Mouse (Mus musculus) lung, postnatal 25 days (tissue): Measurements from ENCODE around the gene Rab35.

Experiments
- DNase-seq: peaks from one replicate; pipeline ENCODE4 v3.0.0; 2022; ENCODE audit warnings: low spot score

The Rab35 gene

DNA sequence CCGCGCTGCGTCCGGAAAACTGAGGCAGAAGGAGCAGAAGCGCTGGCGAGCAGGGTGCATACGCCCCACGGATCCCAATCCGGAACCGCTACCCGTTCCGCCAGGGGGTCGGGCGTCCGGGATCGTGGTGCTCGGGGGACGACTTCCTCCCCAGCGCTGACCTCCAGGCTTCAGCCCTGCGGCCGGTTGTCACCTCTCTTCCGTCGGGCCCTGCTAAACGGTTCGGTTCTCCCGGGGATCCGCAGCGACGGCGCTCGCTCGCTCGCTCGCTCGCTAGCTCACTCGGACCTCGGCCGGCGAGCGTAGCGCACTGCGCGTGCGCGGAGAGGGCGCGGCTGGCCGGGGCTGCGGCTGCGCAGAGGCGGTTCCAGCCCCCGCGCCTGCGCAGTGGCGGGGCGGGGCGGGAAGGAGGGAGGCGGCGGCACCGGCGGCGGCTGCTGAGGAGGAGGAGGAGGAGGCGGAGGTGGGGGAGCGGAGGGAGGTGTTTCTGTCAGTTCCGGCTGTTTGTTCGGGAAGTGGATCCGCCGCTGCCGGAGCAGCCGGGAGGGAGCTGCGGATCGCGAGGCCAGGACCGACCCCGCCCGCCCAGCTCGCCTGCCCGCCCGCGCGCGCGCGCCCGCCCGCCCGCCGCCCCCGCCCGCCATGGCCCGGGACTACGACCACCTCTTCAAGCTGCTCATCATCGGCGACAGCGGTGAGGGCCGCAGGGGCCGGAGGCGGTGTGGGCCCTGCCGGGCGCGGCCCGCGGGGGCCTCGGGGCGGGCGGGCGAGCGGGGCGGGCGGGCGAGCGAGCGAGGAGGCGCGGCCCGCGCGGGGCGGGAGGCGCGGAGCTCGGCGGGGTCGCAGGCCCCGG is at the start of gene Rab35:
Gene Rab35, plus strand, starts transcription at position 404 of the 853 bp plus-strand sequence.
- DNase-seq: peak; percentile 95

DNA sequence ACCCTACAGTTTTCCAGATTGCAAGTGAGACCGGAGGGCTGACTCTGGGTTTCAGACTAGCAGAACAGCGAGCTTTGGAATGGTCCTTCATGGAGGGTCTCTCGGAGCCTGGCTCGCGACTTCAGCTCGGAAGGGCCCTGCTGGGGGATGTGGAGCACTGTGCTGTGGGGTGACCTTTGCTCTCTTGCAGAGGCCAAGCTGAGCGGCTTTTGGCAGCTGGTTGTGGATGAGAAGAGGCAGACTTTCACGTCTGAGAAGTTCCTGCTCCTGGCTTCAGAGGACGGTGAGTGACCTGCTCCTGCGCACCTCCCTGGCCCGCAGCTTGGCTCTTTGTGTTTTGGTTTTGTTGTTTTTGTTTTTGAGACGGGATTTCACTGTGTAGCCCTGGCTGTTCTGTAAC is 46.1 kb upstream of the Rab35 start:
- DNase-seq: no peak

DNA sequence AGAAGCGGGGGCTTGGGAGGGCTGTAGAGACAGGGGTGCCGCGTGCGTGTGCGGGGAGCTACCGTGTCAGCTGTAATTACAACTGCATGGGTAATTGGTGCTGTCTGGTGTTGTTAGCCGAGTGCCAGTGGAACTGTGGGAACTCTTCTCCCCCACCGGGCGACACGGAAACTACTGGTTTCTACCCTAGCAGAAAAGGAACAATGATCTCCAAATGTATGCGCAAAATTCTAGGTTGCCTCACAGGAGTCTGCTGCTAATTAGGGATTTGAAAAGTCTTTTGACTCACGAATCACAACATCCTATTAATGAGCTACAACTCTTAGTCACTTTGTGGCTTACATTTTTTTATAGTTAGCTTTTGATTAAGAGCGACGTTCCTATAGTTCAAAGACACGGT is 45.5 kb upstream of the Rab35 start:
- DNase-seq: no peak

DNA sequence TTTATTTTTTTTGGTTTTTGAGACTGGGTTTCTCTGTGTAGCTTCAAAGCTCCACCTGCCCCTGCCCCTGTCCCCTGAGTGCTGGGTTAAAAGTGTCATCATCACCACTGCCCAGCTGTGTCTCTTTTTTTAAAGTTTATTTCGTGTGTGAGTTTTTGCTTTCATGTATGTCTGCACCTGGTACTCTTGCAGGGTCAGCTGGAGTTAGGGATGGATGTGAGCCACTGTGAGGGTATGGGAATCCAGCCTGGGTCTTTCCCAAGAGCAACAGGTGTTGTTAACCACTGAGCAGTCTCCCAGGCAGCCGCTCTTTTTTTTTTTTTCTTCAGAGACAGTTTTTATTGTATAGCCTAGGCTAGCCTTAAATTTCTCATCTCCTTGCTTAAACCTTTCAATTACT is 44.9 kb upstream of the Rab35 start:
- DNase-seq: no peak

DNA sequence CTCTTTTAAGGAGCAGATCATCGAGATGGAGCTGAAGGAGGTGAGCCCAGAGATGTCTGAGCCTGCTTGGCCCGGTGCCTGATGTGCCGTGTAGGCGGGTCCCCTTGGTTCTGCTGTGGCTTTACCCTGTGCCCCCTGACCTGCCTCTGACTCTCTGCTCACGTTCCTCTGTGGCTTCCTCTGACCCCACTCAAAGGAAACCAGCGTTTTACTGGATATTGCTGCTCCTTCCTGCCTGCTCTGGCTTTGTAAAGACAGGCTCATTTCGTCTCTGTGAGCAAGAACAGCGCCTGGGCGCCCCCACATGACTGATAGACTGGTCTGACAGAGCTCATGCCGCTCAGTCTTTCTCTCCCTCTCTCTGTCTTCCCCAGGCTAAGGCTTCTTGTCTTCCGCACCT is 40.7 kb upstream of the Rab35 start:
- no peak for DNase-seq

DNA sequence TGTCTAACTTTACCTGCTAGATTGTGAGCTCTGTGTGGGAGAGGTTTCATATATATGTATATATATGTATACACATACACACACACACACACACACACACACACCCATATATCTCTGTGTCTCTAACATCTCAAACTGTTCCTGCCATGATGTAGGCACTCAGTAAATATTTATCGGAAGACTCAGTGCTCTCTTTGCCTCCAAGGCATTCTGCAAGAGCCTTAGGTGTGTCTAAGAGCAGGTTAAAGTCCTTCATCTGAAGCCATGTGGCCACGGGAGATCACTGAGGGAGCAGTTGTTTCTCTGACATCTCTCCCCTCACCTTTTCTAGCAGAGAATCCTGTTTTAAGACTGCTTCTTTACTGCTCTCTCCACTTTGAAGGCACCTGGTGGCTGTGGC is 40.2 kb upstream of the Rab35 start:
- DNase-seq: no peak

DNA sequence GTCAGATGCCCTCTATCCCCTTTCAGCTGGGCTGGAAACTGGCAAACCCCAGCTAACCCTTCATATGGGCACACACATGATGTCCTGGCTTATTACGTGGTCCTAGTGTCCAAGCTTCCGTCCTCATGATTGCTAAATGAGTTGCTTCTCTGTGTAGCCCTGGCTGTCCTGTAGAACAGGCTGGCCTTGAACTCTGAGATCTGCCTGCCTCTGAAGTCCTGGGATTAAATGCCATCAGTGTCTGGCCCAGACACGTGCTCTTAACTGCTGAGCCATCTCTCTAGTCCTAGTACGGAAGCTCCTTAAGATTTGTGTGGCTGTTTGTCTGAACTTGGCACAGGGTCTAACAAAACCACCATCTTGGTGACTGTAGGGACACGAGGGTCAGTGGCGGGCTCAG is 28.1 kb upstream of the Rab35 start:
- DNase-seq: no peak

DNA sequence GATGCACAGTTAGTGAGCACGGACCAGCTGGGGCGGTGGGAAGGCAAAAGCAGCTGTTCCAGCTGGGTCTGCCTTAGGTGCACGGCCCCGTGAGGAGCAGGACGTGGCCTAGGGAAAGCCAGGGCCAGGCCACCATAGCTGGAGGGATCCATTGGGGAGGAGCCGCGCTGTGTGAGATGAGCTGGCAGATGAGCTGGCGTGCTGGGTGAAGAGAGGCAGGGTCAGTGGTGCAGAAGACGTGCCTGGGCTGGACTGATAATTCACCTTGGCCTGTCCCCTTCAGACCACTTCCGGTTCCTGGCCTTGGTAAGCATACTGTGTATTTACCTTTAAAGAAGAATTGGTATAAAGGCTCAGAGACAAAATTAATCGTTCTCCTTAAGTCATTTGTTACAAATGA is 20.1 kb upstream of the Rab35 start:
- no peak for DNase-seq

DNA sequence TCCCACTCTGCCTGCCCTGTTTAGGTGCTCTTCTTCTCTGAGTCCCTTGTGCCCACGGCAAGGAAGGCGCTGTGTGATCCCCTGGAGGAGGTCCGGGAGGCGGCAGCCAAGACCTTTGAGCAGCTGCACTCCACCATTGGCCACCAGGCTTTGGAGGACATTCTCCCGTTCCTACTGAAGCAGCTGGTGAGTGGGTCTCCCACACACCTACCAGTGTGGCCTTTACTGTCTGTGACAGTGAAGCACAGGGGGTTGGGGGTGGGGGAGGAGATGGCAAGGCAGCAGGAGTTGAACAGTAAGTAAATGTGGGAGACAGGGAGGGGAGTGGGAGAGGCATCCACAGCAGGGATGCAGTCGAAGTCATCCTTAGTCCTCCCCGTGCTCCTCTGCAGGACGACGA is 18.4 kb upstream of the Rab35 start:
- no peak for DNase-seq

DNA sequence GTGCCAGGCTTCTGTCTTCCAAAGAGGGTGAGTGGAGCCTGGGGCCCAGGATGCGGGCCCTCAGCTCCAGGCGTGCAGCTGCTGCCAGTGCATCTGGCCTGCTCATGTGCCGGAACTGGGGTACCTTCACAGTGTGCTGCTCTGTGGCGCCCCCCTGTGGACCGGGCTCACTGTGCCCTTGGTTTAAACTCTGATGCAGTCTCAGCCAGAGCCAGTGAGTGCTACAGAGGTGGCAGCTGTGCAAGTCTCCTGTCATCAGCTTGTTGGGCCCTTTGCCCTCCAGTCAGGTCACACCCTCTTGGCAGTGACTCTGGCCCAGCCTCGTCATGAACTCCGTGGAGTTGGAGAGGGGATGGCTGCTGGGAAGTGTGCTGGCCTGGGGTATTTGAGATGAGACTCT is 16.8 kb upstream of the Rab35 start:
- peak; percentile 11 for DNase-seq

DNA sequence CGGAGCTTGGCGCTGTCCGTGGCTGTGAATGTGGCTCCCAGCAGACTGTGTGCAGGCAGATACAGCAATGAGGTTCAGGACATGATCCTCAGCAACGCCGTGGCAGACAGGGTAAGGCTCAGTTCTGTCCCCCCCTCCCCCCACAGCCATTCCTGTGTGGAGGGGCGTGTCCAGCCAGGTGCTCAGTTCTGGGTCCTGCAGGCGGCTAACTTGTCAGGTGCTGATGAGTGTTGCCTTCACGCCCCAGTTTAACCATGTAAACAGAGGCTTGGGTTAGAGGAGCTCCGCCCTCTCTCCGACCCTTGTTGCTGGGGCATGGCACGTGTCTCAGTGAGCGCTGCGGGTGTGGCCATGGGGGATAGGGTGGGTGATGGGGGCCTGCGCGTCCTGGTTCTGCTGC is 12.0 kb upstream of the Rab35 start:
- no peak for DNase-seq

DNA sequence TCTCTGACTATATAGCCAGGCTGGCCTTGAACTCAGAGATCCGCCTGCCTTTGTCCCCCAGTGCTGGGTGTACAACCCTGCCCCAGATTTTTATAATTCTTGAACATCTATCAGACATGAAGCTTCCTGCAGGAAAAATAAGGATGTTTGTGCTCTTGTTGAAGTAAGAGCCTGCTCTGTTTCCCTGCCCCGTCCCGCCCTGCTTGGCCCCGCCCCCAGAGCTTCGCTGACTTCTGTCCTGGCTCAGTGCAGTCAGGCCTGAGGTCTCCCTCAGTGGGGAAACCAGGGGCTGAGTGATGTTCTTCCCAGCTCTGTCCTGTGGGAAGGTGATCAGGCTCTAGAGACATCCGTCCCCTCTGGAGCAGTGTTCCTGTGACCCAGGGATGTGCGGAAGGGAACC is 9.0 kb upstream of the Rab35 start:
- DNase-seq: no peak

DNA sequence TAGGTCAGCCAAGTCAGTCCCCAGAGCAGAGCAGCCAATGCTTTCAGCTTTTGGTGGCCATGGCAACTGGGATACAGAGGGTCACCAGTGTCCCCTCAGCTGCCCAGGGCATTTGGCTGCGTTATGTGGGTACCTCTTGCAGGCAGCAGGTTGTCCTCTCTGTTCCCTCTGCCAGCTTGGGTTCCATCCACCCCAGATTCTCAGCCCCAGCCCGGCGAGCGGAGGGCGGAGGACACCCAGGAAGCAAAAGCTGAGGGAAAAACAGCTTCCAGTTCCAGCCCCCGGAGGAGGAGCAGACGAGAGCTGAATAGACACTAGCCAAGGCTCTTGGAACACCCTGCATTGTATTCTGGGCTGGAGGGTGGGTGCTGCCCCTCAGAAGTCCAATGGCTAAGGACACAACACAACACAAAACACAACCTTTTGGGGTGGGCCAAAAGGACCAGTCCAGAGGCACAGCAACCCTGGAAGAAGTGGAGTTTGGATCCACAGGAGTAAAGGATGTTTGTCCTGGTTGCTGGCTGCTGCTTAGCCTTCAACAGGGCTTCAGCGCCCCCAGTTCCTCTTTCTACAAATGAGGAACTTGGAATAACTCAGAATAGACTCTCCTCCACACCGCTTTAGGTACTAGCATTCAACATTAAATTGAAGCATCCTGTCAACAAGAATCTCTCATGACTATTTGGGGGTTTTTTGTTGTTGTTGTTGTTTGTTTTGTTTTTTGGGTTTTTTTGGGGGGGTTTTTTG is 7.8 kb upstream of the Rab35 start:
- DNase-seq: peak; percentile 30

DNA sequence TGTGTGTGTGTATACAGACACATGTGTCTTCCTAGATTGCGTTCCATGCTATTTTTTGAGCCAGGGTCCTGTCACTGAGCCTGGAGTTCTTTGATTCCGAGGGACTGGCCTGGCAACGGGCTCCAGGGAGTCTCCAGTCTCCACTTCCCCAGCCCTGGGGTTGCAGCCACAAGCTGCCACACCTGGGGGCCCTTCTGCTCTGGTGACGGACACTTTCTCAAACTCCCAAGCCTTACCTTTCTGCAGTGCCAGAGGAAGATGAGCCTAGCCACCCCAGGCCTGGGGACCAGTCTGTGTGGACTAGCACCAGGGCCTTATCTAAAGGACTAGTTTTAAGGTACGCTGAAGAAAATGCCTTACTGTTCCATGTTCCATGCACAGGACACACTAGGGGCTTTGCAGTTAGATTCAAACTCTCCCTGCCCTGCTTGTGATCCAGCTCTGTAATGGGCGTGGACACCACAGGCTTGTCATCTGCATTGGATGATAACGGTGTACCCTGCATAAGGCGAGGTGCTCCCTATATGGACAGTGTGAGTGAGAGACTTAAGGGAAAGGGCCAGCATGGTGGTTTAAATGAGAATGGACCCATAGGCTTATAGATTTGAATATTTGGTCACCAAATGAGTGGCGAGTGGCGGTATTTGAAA is 5.3 kb upstream of the Rab35 start:
- DNase-seq: no peak

DNA sequence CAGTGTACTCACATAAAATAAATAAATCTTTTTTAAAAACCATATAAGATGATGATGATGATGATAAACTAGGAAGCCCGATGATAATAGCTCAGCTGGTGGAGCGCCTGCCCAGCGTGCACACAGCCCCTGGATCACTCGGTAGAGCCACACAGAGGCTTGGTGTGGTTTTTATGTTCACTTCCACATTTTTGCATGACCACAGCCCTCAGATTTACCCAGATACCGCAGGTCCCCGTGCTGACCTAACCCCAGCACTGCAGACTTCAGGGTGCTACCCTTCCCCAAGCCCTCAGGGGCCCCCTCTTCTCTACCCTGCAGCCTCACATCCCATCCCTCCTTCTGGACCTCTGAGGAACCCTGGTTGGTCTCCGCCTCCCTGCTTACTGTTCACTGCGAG is 3.6 kb upstream of the Rab35 start:
- DNase-seq: no peak

DNA sequence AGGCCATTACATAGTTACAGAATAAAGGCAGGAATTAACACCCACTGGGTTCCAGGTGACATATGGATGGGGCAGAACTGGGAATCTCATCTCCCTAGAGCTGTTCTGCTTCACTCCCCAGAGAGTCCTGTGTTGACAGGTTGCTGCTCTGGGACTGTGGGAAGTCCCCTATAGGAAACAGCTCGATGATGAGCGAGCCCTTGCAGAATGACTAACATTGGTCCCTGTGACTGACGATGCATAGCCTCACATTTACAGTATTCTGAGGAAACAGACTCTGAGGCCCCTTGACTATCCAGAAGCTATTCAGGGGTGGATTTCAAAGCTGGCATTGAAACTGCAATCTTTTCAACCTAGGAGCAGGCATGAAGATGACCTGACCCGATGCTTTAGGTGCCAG is 2.0 kb upstream of the Rab35 start:
- DNase-seq: no peak

DNA sequence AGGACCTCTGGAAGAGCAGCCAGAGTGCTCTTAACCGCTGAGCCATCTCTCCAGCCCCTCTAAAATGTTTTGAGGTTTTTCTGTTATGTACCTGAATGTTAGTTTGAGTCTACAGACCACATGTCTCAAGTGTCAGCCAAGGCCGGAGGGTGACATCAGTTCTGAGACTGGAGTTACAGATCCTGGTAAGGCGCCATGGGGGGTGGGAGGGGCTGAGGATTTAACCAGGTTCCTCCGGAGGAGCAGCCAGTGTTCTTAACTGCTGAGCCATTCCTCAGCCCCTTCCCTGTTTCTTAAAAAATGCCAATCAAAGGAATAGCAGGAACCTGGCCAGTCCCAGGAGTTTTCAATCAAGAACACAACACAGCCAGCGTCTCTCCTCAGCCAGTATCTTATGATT is 1.4 kb upstream of the Rab35 start:
- no peak for DNase-seq

DNA sequence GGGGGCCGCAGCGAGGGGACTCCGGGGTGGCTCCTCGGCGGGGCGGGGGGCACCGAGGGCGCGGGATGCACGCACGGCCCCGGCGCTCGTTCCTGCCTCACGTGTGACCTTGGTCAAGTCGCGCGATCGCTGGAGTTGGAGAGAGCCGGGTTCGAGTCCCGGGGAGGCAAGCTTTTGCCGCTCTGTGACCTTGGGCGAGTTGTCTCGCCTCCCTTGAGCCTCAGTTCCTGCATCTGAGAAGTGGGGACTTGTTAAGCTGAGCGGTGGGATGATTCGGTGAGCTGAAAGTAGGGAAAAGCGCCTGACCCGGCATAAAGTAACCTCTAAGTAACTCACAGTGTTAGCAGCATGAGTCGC is 628 bp downstream of the Rab35 start:
- DNase-seq: no peak

DNA sequence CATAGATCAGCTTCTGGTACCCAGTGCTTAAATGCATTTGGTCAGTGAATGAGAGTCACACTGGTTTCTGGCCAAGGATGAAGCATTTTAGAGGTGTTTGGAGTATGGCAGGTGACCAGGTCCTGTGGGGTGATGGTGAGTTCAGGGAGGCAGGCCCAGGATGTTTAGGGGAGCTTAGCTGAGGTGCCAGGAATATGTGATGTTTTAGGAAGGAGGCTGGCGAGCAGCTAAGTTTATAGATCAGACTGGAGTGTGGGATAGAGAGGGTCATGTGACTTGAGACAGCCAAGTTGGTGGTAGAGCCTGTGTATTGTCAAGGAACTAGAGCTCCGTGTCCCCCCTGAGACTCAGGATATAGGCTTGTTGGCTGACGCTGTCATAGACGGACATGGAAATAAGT is 1.4 kb downstream of the Rab35 start:
- no peak for DNase-seq

DNA sequence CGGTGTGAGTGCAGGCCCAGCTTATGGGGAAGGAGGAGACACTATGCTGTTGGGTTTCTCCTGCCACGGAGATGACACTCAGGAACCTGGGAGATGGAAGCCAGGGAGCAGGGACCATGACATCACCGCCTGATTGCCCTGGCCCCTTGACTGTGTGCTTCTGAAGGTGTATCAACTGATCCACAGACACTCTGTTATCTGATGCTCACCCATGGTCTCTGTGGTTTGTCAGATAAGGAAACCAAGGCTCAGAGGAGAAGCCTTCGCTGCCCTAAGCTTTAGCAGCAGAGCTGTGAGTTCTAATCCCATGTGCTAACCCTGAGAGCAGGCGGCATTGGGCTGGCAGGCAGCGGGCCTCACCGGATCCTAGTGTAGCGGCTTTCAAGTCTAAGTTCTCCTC is 2.3 kb downstream of the Rab35 start:
- no peak for DNase-seq

DNA sequence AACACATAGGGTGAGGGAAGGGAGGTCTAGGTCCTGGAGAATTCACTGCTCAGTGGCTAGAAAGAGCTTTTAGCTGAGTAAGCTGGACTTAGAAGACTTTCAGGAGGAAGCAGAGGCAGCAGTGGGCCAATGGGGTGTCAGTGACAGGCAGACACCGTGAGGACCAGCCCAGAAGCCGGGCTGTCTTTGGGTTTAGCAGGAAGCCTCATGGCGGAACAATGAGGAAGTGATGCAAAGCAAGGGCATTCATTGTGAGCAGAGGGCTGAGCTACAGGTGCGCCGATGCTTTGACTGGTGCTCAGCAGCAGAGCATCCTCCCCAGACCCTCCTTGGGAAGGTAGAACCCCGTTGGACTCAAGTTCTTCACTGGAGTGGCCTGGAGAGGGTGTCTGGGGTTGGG is 3.8 kb downstream of the Rab35 start:
- peak; percentile 44 for DNase-seq

DNA sequence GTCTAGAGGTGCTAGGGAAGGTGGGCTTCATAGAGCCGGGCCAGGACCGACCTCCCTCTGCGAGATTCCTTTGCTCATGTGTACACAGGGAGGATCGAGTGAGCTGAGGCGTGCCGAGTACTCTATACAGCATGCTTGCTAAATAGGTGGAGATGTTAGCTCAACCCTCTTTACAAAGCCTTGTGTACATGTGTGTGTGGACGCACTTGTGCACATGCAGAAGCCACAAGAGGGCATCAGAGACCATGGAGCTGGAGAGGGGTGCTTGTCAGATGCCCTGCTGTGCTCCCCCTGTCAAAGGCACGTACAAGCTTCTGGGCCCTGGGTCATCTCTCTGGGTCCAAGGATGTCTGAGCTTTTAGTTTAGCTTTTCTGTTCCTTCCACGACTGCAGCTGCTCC is 12.5 kb downstream of the Rab35 start:
- no peak for DNase-seq

DNA sequence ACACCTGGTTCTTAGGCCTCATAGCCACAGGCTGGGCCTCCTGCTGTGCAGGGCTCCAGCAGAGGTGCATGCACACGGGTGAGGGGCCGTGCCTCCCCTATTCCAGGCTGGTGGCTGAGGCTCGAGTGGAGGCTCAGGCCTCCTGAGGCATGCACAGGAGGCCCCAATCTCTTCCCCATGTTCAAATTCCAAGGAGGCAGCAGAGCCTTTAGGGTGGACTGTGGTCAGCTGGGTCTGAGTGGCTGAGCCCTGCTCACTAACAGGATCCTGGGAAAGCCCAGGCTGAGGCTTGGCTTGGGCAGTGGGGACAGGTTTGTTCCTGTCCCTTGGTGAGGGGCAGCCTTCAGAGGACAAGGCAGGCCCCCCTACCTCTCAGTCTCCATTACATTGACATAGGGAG is 17.2 kb downstream of the Rab35 start:
- no peak for DNase-seq
